Mouse (Mus musculus): ENCODE measurements around the gene Ehd1.

GRCm38 (mm10) chr19:6342276-6342933, 65.9 kb downstream of the Ehd1 start:
- TF ChIP-seq POLR2A (IDR thresholded peaks at IDR 0.05; ENCODE audit: control insufficient read depth in 1 of 2, insufficient read depth in 1 of 2, low read depth in 1 of 2, low read length in 2 of 2, poor library complexity in 1 of 2) (no peak), MAX (IDR thresholded peaks at IDR 0.05; ENCODE audit: low read length) (no peak), JUND (IDR thresholded peaks at IDR 0.05; ENCODE audit: low read depth, low read length) (no peak)
